Mouse (Mus musculus): ENCODE measurements around the gene Vldlr.

Vldlr gene

GRCm38 (mm10) chr19:27216318-27216717 is at the start of gene Vldlr:
TSS of gene Vldlr (plus strand) at chr19:27216484.
- no peak for DNase-seq

GRCm38 (mm10) chr19:27167601-27168319 is 48.5 kb upstream of the Vldlr start:
- no peak for DNase-seq

GRCm38 (mm10) chr19:27173836-27174235 is 42.4 kb upstream of the Vldlr start:
- DNase-seq: no peak

DNA sequence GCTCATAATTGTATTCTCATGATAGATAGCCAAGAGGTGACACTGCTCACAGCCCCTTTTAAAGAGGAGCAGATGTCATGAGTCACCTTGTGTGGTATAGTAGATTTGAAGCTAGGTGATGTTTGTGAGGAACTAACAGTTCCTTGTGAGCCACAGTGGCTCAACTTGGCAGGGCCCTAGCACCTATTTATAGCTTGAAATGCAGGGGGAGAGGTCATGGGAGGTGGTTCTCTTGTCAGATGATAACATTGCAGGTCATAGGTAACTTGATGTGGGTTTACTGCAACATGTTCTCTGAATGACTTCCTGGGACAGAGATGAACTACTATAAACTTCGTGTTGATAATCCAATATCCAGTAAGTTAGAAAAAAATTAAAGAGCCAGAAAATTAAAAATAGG is 40.7 kb upstream of the Vldlr start:
- no peak for DNase-seq

GRCm38 (mm10) chr19:27176558-27176957 is 39.7 kb upstream of the Vldlr start:
- no peak for DNase-seq

DNA sequence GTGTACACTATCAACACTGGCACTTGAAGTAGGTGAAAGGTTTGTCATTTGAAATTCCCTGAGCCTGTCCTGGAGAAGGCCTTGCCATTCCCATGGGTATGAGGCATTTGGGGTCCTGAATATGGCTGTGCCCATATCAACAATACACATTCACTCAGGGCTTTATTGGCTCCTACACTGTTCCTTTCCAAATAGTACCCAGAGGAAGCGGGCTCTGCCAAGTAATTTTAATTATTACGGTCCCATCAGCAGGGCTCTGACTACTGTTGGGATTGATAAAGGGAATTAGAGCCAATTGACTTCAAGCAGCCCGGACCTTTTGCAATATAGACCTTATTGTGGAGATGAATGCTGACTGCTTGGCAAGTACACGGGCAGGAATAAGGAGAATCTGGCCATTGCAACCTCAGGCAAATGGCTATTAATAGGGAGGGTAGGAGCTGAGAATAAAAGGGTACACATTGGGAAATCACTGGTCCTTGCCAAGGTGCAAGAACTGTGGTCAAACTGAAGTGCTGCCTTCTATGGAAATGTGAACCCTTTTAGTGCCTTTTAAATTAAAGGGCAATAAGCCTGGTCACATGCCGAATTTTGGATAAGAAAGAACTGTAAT is 38.0 kb upstream of the Vldlr start:
- no peak for DNase-seq

DNA sequence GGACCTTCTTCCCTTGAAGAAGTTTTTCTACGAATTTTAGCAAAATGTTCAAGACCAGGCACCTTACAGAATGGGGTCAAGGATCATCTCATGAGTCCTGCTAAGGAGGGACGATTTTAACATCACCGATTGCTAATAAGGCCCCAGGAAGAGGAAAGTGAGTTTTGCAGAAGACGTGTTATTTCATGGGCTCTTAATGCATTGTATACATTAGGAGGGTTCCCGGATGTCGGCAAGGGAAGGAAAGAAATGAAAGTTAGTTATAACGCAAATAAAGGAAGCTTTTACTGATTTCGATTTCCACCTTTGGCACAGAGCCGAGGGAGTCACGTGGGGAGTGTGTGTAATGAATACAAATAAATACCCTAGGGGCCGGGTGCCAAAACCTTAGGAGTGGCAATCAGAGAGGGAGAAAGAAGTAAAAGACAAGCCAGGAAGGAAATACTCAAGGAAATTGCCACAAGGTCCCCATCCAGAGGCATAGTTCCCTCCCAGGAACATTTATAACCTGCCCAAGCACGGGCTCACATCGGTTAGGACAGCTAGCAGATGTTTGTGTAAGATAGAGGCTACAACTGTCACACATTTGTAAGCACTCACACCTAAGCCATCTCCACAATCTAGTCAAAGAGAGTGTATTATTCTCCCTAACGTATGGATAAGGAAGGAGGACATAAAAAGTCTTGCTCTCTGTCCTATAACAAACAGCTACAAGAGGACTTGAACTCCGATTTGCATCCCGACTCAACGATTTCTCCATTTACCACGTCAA is 35.7 kb upstream of the Vldlr start:
- DNase-seq: no peak

DNA sequence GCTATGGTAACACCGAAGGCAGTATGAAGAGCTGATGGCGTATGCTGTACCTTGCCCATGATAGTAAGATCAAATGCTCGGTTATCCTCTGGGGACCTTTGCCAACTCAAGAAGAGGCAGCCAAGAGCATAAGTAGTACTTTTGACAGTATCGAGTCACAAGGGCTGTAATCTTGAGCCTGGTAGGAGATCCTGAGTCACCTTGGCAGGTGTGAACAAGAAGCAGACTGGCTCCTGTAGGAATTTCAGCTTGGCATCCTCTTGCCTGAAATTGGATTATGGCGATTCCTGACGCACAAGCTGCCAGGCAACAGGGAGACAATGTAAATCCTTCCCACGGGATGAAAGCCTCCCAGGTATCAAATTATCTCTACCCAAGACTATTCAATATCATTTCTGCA is 32.8 kb upstream of the Vldlr start:
- DNase-seq: no peak

DNA sequence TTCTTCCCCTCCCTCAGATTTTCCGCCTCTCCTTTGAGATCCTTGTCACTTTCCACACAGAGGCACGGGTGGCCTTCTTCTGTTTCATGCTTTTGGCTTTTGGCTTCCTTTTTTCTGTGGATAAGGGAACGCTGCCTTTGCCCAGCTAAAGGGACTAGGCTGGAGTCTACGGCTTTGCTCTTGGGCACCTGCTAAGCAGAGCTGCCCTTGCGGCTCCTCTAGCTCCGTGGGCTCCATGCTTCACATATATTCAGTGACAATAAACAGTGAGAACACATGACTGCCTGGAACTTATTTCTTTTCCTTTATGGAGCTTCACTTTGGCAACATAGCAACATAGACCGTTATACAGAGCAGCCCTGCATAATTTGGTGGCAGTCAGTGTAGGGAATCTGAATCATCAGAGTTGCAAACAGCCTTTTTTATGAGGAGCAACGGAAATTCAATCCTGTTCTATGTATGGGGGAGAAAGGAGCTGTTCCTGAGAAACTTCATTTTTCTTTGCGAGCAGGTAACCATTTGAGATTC is 12.5 kb upstream of the Vldlr start:
- no peak for DNase-seq

DNA sequence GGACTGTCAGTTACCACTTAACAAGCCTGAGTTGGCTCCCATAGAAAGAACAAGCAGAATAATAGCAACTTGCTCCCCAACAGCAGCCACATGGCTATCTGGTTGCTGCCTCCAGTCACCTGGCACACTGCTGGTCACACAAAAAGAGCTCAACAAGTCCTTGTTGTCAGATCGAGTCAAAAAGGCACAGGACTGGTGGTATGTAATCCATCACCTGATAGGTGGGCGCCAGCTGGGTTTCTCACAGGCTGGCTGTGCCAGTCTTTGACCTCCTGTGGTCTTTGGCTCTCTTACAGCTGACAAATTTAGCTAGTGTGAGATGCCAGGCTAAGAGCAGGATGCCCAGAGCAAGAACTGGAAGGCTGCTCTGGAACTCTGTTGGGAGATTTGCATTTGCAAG is 5.3 kb upstream of the Vldlr start:
- no peak for DNase-seq

DNA sequence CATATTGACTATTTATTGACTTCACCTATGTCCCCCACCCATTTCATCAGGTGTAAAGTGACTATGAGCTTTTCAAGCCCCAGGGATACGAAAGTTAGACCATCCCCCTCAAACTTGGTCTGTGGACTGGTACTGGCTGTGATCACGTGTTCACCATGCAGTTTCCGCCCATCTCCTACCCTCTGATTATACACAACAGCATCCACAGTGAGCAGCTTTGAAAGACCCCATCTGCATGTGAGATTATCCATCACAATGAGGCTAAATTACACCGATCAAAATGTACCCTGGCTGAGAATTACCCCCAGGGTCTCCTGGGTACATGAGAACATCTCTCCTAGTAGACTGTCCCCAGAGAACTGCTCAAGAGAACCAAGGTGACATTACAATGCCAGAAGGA is 688 bp upstream of the Vldlr start:
- DNase-seq: no peak

DNA sequence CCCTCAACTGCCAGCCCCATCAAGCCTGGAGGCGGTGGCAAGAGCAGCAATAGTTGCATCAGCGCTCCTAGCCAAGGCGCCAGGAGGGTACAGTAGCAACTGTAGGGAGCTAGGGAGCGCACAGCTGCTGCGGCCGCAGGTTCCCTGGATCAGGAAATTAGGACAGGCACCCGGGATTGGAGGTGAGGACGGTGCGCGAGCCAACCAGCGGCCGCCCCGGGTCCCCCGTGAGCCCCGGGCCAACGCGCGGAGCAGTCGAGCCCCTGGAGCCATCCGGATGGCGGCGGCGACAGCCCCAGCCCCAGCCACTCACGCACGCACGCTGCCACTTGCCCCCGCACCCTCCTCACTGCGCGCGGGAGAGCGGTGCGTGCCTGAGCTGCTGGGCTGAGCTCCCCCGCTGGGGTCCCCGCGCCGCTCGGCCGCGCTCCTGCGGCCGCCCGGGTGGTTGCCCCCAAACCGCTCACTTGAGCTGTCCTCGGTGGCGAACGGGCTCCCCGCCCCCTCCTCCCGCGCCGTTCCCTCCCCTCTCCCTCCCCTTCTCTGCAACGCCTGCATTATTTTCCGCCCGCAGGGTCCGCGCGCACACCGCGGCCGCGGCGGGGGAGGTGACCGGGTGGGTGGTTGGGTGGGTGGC is 601 bp downstream of the Vldlr start:
- DNase-seq: peak; percentile 11

DNA sequence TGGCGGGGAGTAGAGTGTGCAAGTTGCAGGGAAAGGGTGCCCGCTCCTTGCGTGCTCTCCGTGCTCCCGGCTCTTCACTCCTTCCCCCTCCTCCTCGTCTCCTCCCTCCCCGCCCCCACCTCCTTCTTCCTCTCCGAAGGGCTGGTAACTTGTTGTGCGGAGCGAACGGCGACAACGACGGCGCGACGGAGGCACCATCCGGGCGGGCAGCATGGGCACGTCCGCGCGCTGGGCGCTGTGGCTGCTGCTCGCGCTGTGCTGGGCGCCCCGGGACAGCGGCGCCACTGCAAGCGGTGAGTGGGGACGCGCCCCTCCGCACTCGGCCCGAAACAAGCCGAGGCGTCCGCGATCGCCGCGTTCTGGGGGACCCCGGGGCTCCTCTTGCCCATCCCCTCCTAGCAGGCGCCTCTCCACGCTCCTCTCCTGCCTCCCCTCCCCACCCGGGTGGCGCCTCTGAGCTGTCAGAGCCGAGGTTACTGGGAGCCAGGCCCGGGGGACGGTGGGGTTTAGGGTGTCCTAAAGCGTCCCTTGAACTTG is 1.2 kb downstream of the Vldlr start:
- DNase-seq: peak; percentile 23

- DNase-seq: no peak
These were observed 1.7 kb downstream of the Vldlr start for GRCm38 (mm10) chr19:27217941-27218411.

- DNase-seq: peak; percentile 5
These were observed 2.4 kb downstream of the Vldlr start for GRCm38 (mm10) chr19:27218561-27219262.

DNA sequence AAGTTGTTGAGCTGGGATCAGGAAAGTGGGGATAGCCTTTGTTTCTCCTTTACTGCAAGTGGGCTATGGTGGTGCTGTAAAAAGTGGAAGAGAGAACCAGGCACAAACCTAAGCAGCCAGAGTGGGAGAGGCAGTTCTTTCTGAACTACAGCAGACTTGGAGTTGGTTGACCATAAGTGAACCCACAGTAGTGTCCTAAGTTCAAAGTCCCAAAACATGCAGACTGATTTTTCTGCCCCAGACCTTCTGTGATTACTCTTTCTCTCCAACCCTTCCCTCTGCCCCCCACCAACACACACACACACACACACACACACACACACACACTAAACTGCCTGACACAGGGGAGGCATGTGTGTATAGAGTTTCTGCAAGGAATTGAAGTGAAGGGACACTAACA is 3.3 kb downstream of the Vldlr start:
- no peak for DNase-seq

GRCm38 (mm10) chr19:27223046-27223445 is 6.8 kb downstream of the Vldlr start:
- no peak for DNase-seq

- DNase-seq: no peak
These were observed 8.1 kb downstream of the Vldlr start for GRCm38 (mm10) chr19:27224356-27224755.

- DNase-seq: no peak
These were observed 10.3 kb downstream of the Vldlr start for GRCm38 (mm10) chr19:27226626-27227025.

DNA sequence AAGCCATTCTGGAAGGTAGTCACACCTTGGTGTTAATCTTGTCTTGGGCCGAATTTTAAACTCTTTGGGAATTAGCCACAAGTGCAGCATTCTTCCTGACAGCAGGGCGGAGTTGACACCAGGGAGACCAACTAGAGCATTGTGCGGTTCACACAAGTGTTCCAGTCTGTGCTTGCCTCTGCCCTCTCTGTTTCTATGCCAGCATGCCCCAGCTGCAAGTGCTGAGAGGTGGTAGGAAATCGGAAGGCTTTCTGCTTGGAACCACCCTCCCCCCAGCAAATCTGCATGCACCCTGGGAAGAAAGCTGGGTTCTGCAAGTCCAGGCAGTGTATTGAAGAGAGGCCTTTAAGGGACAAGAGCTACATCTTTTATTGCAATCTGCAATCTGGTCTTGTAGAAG is 10.8 kb downstream of the Vldlr start:
- DNase-seq: no peak

- no peak for DNase-seq
These were observed 12.0 kb downstream of the Vldlr start for GRCm38 (mm10) chr19:27228254-27228653.

GRCm38 (mm10) chr19:27233386-27233785 is 17.1 kb downstream of the Vldlr start:
- DNase-seq: no peak

All from thymus, postnatal 25 days (tissue).